Mouse (Mus musculus) hindbrain, embryonic 16.5 days (tissue): ENCODE results near the gene Tcp11. TPM values are rescaled to one million over a fixed set of nuclear protein-coding genes. Genes with fewer than 3 reads are reported as not detected.
A peak's percentile ranks its signal among the peaks of the same experiment; 100 is the strongest.

ENCODE experiments used
- ATAC-seq: fragments of 200-750 bp; cut with Nextera tagmentation; 2 replicates; pipeline ENCODE4 v1.8.0; 2017; ENCODE audit warnings: moderate TSS enrichment, moderate library complexity
- H3K27ac ChIP-seq: fragments of 300-500 bp; sonication (generic); 2 replicates; pipeline ENCODE4 v1.5.1; 2014; ENCODE audit warnings: low read depth, mild to moderate bottlenecking, control low read depth, low read length, moderate library complexity
- H3K27me3 ChIP-seq: fragments of 300-500 bp; sonication (generic); replicated peaks from 2 replicates; pipeline ENCODE4 v1.6.1; 2014; ENCODE audit warnings: low read length; ENCODE audit not compliant: control insufficient read depth, insufficient read depth
- H3K36me3 ChIP-seq: fragments of 300-500 bp; sonication (generic); 2 replicates; pipeline ENCODE4 v1.6.1; 2014; ENCODE audit warnings: mild to moderate bottlenecking, low read length, moderate library complexity, mixed read lengths; ENCODE audit not compliant: control insufficient read depth, insufficient read depth
- H3K4me1 ChIP-seq: fragments of 300-500 bp; sonication (generic); 2 replicates; pipeline ENCODE4 v1.6.1; 2014; ENCODE audit warnings: low read depth, low read length; ENCODE audit not compliant: control insufficient read depth, insufficient read depth
- H3K4me2 ChIP-seq: fragments of 300-500 bp; sonication (generic); 2 replicates; pipeline ENCODE4 v1.6.1; 2014; ENCODE audit warnings: mild to moderate bottlenecking, low read length, control low read depth, moderate library complexity
- H3K4me3 ChIP-seq: fragments of 300-500 bp; sonication (generic); 2 replicates; pipeline ENCODE4 v1.5.1; 2014; ENCODE audit warnings: mild to moderate bottlenecking, low read length, control low read depth, moderate library complexity
- H3K9ac ChIP-seq: fragments of 300-500 bp; sonication (generic); 2 replicates; pipeline ENCODE4 v1.6.1; 2014; ENCODE audit warnings: low read depth, mild to moderate bottlenecking, control low read depth, low read length, moderate library complexity
- H3K9me3 ChIP-seq: fragments of 300-500 bp; sonication (generic); 2 replicates; pipeline ENCODE4 v1.6.1; 2014; ENCODE audit warnings: mild to moderate bottlenecking, low read length, moderate library complexity; ENCODE audit not compliant: control insufficient read depth
- WGBS: fragments of 180-500 bp; shearing (Covaris S2); extraction: QIAGEN DNeasy Blood & Tissue Kit; methylation state at CpG from one replicate; pipeline ENCODE4 v1.1.7; 2014; 5-methylcytosine and 5-hydroxymethylcytosine counted together
- polyA plus RNA-seq: library from polyadenylated mRNA; unstranded; fragments of >200 nt; fragmentation: Nextera tagmentation; extraction: Ambion mirVana; gene quantifications from 2 replicates; pipeline ENCODE4 v1.2.1, GENCODE M21; 2015

The Tcp11 gene
- 1.4 and 1.6 TPM in 2 replicates for polyA plus RNA-seq

GRCm38 (mm10) chr17:28080045-28080816 lies at the start of gene Tcp11:
Gene Tcp11 (minus strand): TSS chr17:28080639.
- H3K27me3 ChIP-seq, result no peaks in the 10 kb centered on the region; the same call in 1 of the 2 replicates
- 2% methylated on average over 53 of the region's 57 CpGs for WGBS
- H3K4me2 ChIP-seq, result peak within 1 kb of the TSS; percentile 100
- peak; percentile 91 for ATAC-seq
- H3K4me1 ChIP-seq, result peaks cover 9% of the 10 kb centered on the region; the same call in 1 of the 2 replicates
- H3K9me3 ChIP-seq, result no peaks in the 10 kb centered on the region
- no peak within 1 kb of the TSS; the same call in 1 of the 2 replicates for H3K27ac ChIP-seq
- peak within 1 kb of the TSS; percentile 75 for H3K9ac ChIP-seq
- peak within 1 kb of the TSS; percentile 66 for H3K4me3 ChIP-seq
- no peaks in the 10 kb centered on the region for H3K36me3 ChIP-seq

GRCm38 (mm10) chr17:28129796-28130195 lies 49.4 kb upstream of the Tcp11 start:
- WGBS, result 93% methylated on average over 5 of the region's 5 CpGs
- no peak overlapping the region for H3K27ac ChIP-seq
- no peak overlapping the region for H3K4me3 ChIP-seq
- no peak for ATAC-seq
- H3K27me3 ChIP-seq, result no peaks in the 10 kb centered on the region
- no peak overlapping the region for H3K4me2 ChIP-seq
- H3K4me1 ChIP-seq, result no peaks in the 10 kb centered on the region
- H3K9ac ChIP-seq, result no peak overlapping the region
- H3K9me3 ChIP-seq, result no peaks in the 10 kb centered on the region
- H3K36me3 ChIP-seq, result no peaks in the 10 kb centered on the region

GRCm38 (mm10) chr17:28124368-28124767 lies 43.9 kb upstream of the Tcp11 start:
- Histone ChIP-seq H3K27ac (no peak overlapping the region), H3K4me3 (no peak overlapping the region), H3K36me3 (no peaks in the 10 kb centered on the region), H3K9ac (no peak overlapping the region), H3K9me3 (no peaks in the 10 kb centered on the region), H3K4me2 (no peak overlapping the region), H3K27me3 (no peaks in the 10 kb centered on the region), H3K4me1 (no peaks in the 10 kb centered on the region; the same call in 1 of the 2 replicates)
- 54% methylated on average over 8 of the region's 8 CpGs for WGBS
- no peak for ATAC-seq

GRCm38 (mm10) chr17:28123627-28124026 lies 43.2 kb upstream of the Tcp11 start:
- Histone ChIP-seq H3K4me3 (no peak overlapping the region), H3K27ac (no peak overlapping the region), H3K4me1 (no peaks in the 10 kb centered on the region; the same call in 1 of the 2 replicates), H3K9me3 (no peaks in the 10 kb centered on the region), H3K9ac (peak overlapping the region; percentile 18; the same call in 1 of the 2 replicates), H3K36me3 (no peaks in the 10 kb centered on the region), H3K4me2 (no peak overlapping the region), H3K27me3 (no peaks in the 10 kb centered on the region)
- WGBS, result 22% methylated on average over 7 of the region's 7 CpGs
- peak; percentile 50; the same call in 1 of the 2 replicates for ATAC-seq

- H3K27ac ChIP-seq, result no peak overlapping the region
- no peaks in the 10 kb centered on the region for H3K9me3 ChIP-seq
- no peaks in the 10 kb centered on the region for H3K27me3 ChIP-seq
- WGBS, result 30% methylated on average over 13 of the region's 13 CpGs
- no peak overlapping the region for H3K4me3 ChIP-seq
- H3K4me2 ChIP-seq, result no peak overlapping the region
- no peak for ATAC-seq
- H3K36me3 ChIP-seq, result no peaks in the 10 kb centered on the region
- H3K4me1 ChIP-seq, result no peaks in the 10 kb centered on the region; the same call in 1 of the 2 replicates
- no peak overlapping the region for H3K9ac ChIP-seq
Measured at GRCm38 (mm10) chr17:28122949-28123348, 42.5 kb upstream of the Tcp11 start.

GRCm38 (mm10) chr17:28120460-28120859 lies 40.0 kb upstream of the Tcp11 start:
- Histone ChIP-seq H3K4me3 (no peak overlapping the region), H3K9ac (no peak overlapping the region), H3K4me2 (no peak overlapping the region), H3K27ac (no peak overlapping the region), H3K4me1 (no peaks in the 10 kb centered on the region; the same call in 1 of the 2 replicates), H3K36me3 (no peaks in the 10 kb centered on the region), H3K27me3 (no peaks in the 10 kb centered on the region), H3K9me3 (no peaks in the 10 kb centered on the region)
- 82% methylated on average over 5 of the region's 5 CpGs for WGBS
- ATAC-seq, result no peak

- H3K4me2 ChIP-seq, result no peak overlapping the region
- H3K4me1 ChIP-seq, result no peaks in the 10 kb centered on the region
- H3K27ac ChIP-seq, result no peak overlapping the region
- no peaks in the 10 kb centered on the region for H3K36me3 ChIP-seq
- H3K27me3 ChIP-seq, result no peaks in the 10 kb centered on the region
- ATAC-seq, result no peak
- no peaks in the 10 kb centered on the region for H3K9me3 ChIP-seq
- no peak overlapping the region for H3K4me3 ChIP-seq
- H3K9ac ChIP-seq, result no peak overlapping the region
- WGBS, result 45% methylated on average over 19 of the region's 19 CpGs
Measured at GRCm38 (mm10) chr17:28117451-28118209, 37.2 kb upstream of the Tcp11 start.

GRCm38 (mm10) chr17:28116335-28116734 lies 35.9 kb upstream of the Tcp11 start:
- Histone ChIP-seq H3K4me1 (no peaks in the 10 kb centered on the region), H3K9me3 (no peaks in the 10 kb centered on the region), H3K27me3 (no peaks in the 10 kb centered on the region), H3K4me2 (no peak overlapping the region), H3K27ac (no peak overlapping the region), H3K4me3 (no peak overlapping the region), H3K36me3 (no peaks in the 10 kb centered on the region), H3K9ac (no peak overlapping the region)
- 45% methylated on average over 9 of the region's 9 CpGs for WGBS
- ATAC-seq, result peak; percentile 37

GRCm38 (mm10) chr17:28112266-28112665 lies 31.8 kb upstream of the Tcp11 start:
- Histone ChIP-seq H3K9me3 (no peaks in the 10 kb centered on the region), H3K27me3 (no peaks in the 10 kb centered on the region), H3K4me2 (no peak overlapping the region), H3K4me1 (no peaks in the 10 kb centered on the region), H3K27ac (no peak overlapping the region), H3K36me3 (no peaks in the 10 kb centered on the region), H3K4me3 (no peak overlapping the region), H3K9ac (no peak overlapping the region)
- 94% methylated on average over 8 of the region's 8 CpGs for WGBS
- no peak for ATAC-seq
